Mouse (Mus musculus) forebrain, embryonic 12.5 days (tissue): ENCODE measurements around the gene Kcmf1. TPM values are rescaled to one million over a fixed set of nuclear protein-coding genes. Genes with fewer than 3 reads are reported as not detected.
A peak's percentile ranks its signal among the peaks of the same experiment; 100 is the strongest.

Source experiments
- ATAC-seq: fragments of 200-750 bp; cut with Nextera tagmentation; 2 replicates; pipeline ENCODE4 v1.8.0; 2017; ENCODE audit warnings: moderate TSS enrichment; ENCODE audit not compliant: low FRiP score
- H3K27ac ChIP-seq: fragments of 300-500 bp; sonication (generic); 2 replicates; pipeline ENCODE4 v1.5.1; 2016; ENCODE audit warnings: mild to moderate bottlenecking
- H3K27me3 ChIP-seq: fragments of 300-500 bp; sonication (generic); 2 replicates; pipeline ENCODE4 v1.6.1; 2016; ENCODE audit warnings: mild to moderate bottlenecking
- H3K36me3 ChIP-seq: fragments of 300-500 bp; sonication (generic); replicated peaks from 2 replicates; pipeline ENCODE4 v1.6.1; 2016; ENCODE audit warnings: mild to moderate bottlenecking
- H3K4me1 ChIP-seq: fragments of 300-500 bp; sonication (generic); 2 replicates; pipeline ENCODE4 v1.6.1; 2016
- H3K4me2 ChIP-seq: fragments of 300-500 bp; sonication (generic); 2 replicates; pipeline ENCODE4 v1.6.1; 2016; ENCODE audit warnings: mild to moderate bottlenecking, moderate library complexity
- H3K4me3 ChIP-seq: fragments of 300-500 bp; sonication (generic); replicated peaks from 2 replicates; pipeline ENCODE4 v1.5.1; 2016; ENCODE audit warnings: mild to moderate bottlenecking
- H3K9ac ChIP-seq: fragments of 300-500 bp; sonication (generic); 2 replicates; pipeline ENCODE4 v1.6.1; 2016; ENCODE audit warnings: mild to moderate bottlenecking
- H3K9me3 ChIP-seq: fragments of 300-500 bp; sonication (generic); 2 replicates; pipeline ENCODE4 v1.6.1; 2016
- WGBS: fragments of 180-500 bp; shearing (Covaris S2); methylation state at CpG from one replicate; pipeline ENCODE4 v1.1.7; 2016; 5-methylcytosine and 5-hydroxymethylcytosine counted together
- polyA plus RNA-seq: library from polyadenylated mRNA; unstranded; fragments of >200 nt; fragmentation: Nextera tagmentation; extraction: Ambion mirVana; gene quantifications from 2 replicates; pipeline ENCODE4 v1.2.1, GENCODE M21; 2016

The Kcmf1 gene
- 29.5 and 39.0 TPM in 2 replicates for polyA plus RNA-seq

GRCm38 (mm10) chr6:72899781-72900681, at the start of gene Kcmf1:
Gene Kcmf1 (minus strand): TSS chr6:72899979.
- H3K9ac ChIP-seq = peak within 1 kb of the TSS; percentile 99
- H3K4me3 ChIP-seq = peak within 1 kb of the TSS; percentile 98
- no peaks in the 10 kb centered on the region for H3K27me3 ChIP-seq
- under 1% methylated on average over 79 of the region's 113 CpGs for WGBS
- H3K9me3 ChIP-seq = no peaks in the 10 kb centered on the region
- H3K4me1 ChIP-seq = peaks cover 24% of the 10 kb centered on the region
- H3K36me3 ChIP-seq = no peaks in the 10 kb centered on the region
- H3K4me2 ChIP-seq = peak within 1 kb of the TSS; percentile 71
- H3K27ac ChIP-seq = peak within 1 kb of the TSS; percentile 97
- peak; percentile 86 for ATAC-seq

GRCm38 (mm10) chr6:72949161-72949756, 49.5 kb upstream of the Kcmf1 start:
- Histone ChIP-seq H3K4me2 (no peak overlapping the region), H3K36me3 (no peaks in the 10 kb centered on the region), H3K4me1 (no peaks in the 10 kb centered on the region), H3K27me3 (no peaks in the 10 kb centered on the region), H3K4me3 (no peak overlapping the region), H3K9me3 (0 out of 2 replicates have a peak, but pooled peaks cover 5% of the 10 kb centered on the region), H3K9ac (no peak overlapping the region), H3K27ac (no peak overlapping the region)
- no peak for ATAC-seq
- WGBS = 87% methylated on average over 9 of the region's 9 CpGs

- Histone ChIP-seq H3K36me3 (no peaks in the 10 kb centered on the region), H3K4me2 (no peak overlapping the region)
- WGBS = 93% methylated on average over 3 of the region's 3 CpGs
Observed at GRCm38 (mm10) chr6:72948392-72948791, 48.6 kb upstream of the Kcmf1 start.

GRCm38 (mm10) chr6:72947960-72948359, 48.2 kb upstream of the Kcmf1 start:
- no peaks in the 10 kb centered on the region for H3K27me3 ChIP-seq
- ATAC-seq = no peak
- H3K4me2 ChIP-seq = no peak overlapping the region
- H3K4me1 ChIP-seq = no peaks in the 10 kb centered on the region
- H3K9ac ChIP-seq = no peak overlapping the region
- H3K4me3 ChIP-seq = no peak overlapping the region
- H3K9me3 ChIP-seq = 0 out of 2 replicates have a peak, but pooled peaks cover 5% of the 10 kb centered on the region
- H3K36me3 ChIP-seq = no peaks in the 10 kb centered on the region
- 35% methylated on average over 6 of the region's 6 CpGs for WGBS
- H3K27ac ChIP-seq = no peak overlapping the region

More at GRCm38 (mm10) chr6:72948392-72948791, 48.6 kb upstream of the Kcmf1 start:
- Histone ChIP-seq H3K4me3 (no peak overlapping the region), H3K4me1 (no peaks in the 10 kb centered on the region), H3K27me3 (no peaks in the 10 kb centered on the region), H3K9ac (no peak overlapping the region), H3K27ac (no peak overlapping the region), H3K9me3 (0 out of 2 replicates have a peak, but pooled peaks cover 5% of the 10 kb centered on the region)
- no peak for ATAC-seq

- no peaks in the 10 kb centered on the region for H3K9me3 ChIP-seq
Observed at GRCm38 (mm10) chr6:72940493-72940892, 40.7 kb upstream of the Kcmf1 start.

GRCm38 (mm10) chr6:72937859-72938258, 38.1 kb upstream of the Kcmf1 start:
- Histone ChIP-seq H3K36me3 (no peaks in the 10 kb centered on the region), H3K4me2 (no peak overlapping the region), H3K27me3 (no peaks in the 10 kb centered on the region), H3K27ac (no peak overlapping the region), H3K9me3 (no peaks in the 10 kb centered on the region), H3K4me1 (no peaks in the 10 kb centered on the region), H3K9ac (no peak overlapping the region), H3K4me3 (no peak overlapping the region)
- ATAC-seq = no peak
- WGBS = 76% methylated on average over 5 of the region's 5 CpGs

More at GRCm38 (mm10) chr6:72940493-72940892, 40.7 kb upstream of the Kcmf1 start:
- Histone ChIP-seq H3K9ac (no peak overlapping the region), H3K4me3 (no peak overlapping the region), H3K4me1 (no peaks in the 10 kb centered on the region), H3K27ac (no peak overlapping the region), H3K36me3 (no peaks in the 10 kb centered on the region), H3K27me3 (no peaks in the 10 kb centered on the region), H3K4me2 (no peak overlapping the region)
- 9% methylated on average over 3 of the region's 3 CpGs for WGBS
- ATAC-seq = no peak

GRCm38 (mm10) chr6:72937430-72937829, 37.7 kb upstream of the Kcmf1 start:
- 88% methylated on average over 3 of the region's 3 CpGs for WGBS
- Histone ChIP-seq H3K36me3 (no peaks in the 10 kb centered on the region), H3K4me1 (no peaks in the 10 kb centered on the region), H3K4me3 (no peak overlapping the region), H3K27me3 (no peaks in the 10 kb centered on the region), H3K4me2 (no peak overlapping the region), H3K9ac (no peak overlapping the region), H3K9me3 (no peaks in the 10 kb centered on the region), H3K27ac (no peak overlapping the region)
- no peak for ATAC-seq

GRCm38 (mm10) chr6:72932955-72933354, 33.2 kb upstream of the Kcmf1 start:
- no peak overlapping the region for H3K27ac ChIP-seq
- no peak overlapping the region for H3K4me2 ChIP-seq
- ATAC-seq = no peak

GRCm38 (mm10) chr6:72931533-72931932, 31.8 kb upstream of the Kcmf1 start:
- no peaks in the 10 kb centered on the region for H3K4me1 ChIP-seq
- no peaks in the 10 kb centered on the region for H3K36me3 ChIP-seq
- H3K27me3 ChIP-seq = no peaks in the 10 kb centered on the region
- no peak overlapping the region for H3K4me3 ChIP-seq
- WGBS = 95% methylated on average over 3 of the region's 3 CpGs
- no peak overlapping the region for H3K4me2 ChIP-seq
- no peaks in the 10 kb centered on the region for H3K9me3 ChIP-seq
- H3K27ac ChIP-seq = no peak overlapping the region
- no peak overlapping the region for H3K9ac ChIP-seq
- no peak for ATAC-seq

More at GRCm38 (mm10) chr6:72932955-72933354, 33.2 kb upstream of the Kcmf1 start:
- WGBS = 91% methylated on average over 1 of the region's 1 CpGs
- Histone ChIP-seq H3K4me1 (no peaks in the 10 kb centered on the region), H3K36me3 (no peaks in the 10 kb centered on the region), H3K9ac (no peak overlapping the region), H3K27me3 (no peaks in the 10 kb centered on the region), H3K9me3 (no peaks in the 10 kb centered on the region), H3K4me3 (no peak overlapping the region)

GRCm38 (mm10) chr6:72929795-72930398, 30.1 kb upstream of the Kcmf1 start:
- WGBS = 84% methylated on average over 4 of the region's 4 CpGs
- no peak overlapping the region for H3K9ac ChIP-seq
- H3K27ac ChIP-seq = no peak overlapping the region
- no peaks in the 10 kb centered on the region for H3K27me3 ChIP-seq
- H3K36me3 ChIP-seq = no peaks in the 10 kb centered on the region
- H3K4me1 ChIP-seq = no peaks in the 10 kb centered on the region
- no peak for ATAC-seq
- no peaks in the 10 kb centered on the region for H3K9me3 ChIP-seq
- H3K4me2 ChIP-seq = no peak overlapping the region
- H3K4me3 ChIP-seq = no peak overlapping the region

- Histone ChIP-seq H3K9me3 (no peaks in the 10 kb centered on the region), H3K9ac (no peak overlapping the region), H3K27me3 (no peaks in the 10 kb centered on the region), H3K4me2 (no peak overlapping the region), H3K4me3 (no peak overlapping the region), H3K4me1 (no peaks in the 10 kb centered on the region), H3K36me3 (no peaks in the 10 kb centered on the region), H3K27ac (no peak overlapping the region)
- no peak for ATAC-seq
- 21% methylated on average over 9 of the region's 9 CpGs for WGBS
Observed at GRCm38 (mm10) chr6:72926755-72927482, 27.1 kb upstream of the Kcmf1 start.

- Histone ChIP-seq H3K4me1 (no peaks in the 10 kb centered on the region), H3K27me3 (no peaks in the 10 kb centered on the region), H3K9me3 (no peaks in the 10 kb centered on the region), H3K9ac (no peak overlapping the region), H3K36me3 (no peaks in the 10 kb centered on the region), H3K4me2 (no peak overlapping the region), H3K27ac (no peak overlapping the region), H3K4me3 (no peak overlapping the region)
- ATAC-seq = no peak
- WGBS = 84% methylated on average over 4 of the region's 4 CpGs
Observed at GRCm38 (mm10) chr6:72926031-72926430, 26.3 kb upstream of the Kcmf1 start.
